Mouse (Mus musculus): ENCODE measurements around the gene Lck.

DNA sequence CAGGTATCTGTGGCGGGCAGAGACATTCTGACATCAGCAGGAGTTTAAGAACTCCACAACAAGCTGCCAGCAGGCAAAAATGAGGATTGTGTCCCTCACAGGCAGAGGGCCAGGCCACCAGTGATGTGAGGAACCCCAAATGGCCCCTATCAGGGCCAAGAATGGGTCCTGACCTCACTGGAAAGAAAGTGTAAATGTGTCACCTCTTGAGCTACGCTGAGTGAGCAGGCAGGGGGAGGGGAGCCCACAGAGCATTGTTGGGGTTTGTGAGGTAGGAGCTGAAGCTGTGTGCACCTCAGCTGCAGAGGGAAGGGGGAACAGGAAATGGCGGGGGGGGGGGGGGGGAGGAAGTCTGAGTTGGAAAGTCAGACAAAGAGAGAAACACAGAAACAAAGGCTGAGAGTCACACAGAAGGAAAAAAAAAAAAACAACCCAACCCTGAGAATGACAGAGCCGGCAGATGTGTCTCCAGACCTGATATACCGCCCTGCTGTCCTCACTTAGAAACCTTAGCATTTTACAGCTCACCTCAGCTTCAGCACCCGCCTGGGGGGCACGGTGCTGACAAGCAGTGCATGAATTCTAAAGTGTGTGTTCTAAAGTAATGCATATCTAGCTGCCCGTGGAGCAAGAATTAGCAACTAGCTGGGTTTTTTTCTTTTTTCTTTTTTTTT, 1.9 kb upstream of the Lck start:
- no peak for TF ChIP-seq CTCF (IDR thresholded peaks at IDR 0.05; ENCODE audit: low read depth, low read length)
- TF ChIP-seq POLR2A (IDR thresholded peaks at IDR 0.05; ENCODE audit: borderline replicate concordance, low read depth, low read length), result no peak

All from bone marrow macrophage, adult 2 months (primary cell).